Mouse (Mus musculus) E14TG2a.4 (cell line): ENCODE data around the gene Fam49a.
A peak's percentile ranks its signal among the peaks of the same experiment; 100 is the strongest.
"Not testable (repeated sequence)": the region's sequence is repeated elsewhere in the genome, so short reads cannot be mapped to it uniquely, and the experiment has no call there.

Experiments used
- H3K27me3 ChIP-seq: 2 replicates; pipeline ENCODE4 v1.6.1; 2014; ENCODE audit warnings: low read length, control low read depth; ENCODE audit not compliant: insufficient read depth
- H3K36me3 ChIP-seq: 2 replicates; pipeline ENCODE4 v1.6.1; 2014; ENCODE audit warnings: low read length, control low read depth; ENCODE audit not compliant: insufficient read depth
- H3K4me1 ChIP-seq: replicated peaks from 2 replicates; pipeline ENCODE4 v1.6.1; 2014; ENCODE audit warnings: low read depth, low read length, control low read depth
- H3K4me3 ChIP-seq: replicated peaks from 2 replicates; pipeline ENCODE4 v1.5.1; 2014; ENCODE audit warnings: mild to moderate bottlenecking, low read length
- H3K9me3 ChIP-seq: 2 replicates; pipeline ENCODE4 v1.6.1; 2014; ENCODE audit warnings: low read length, control low read depth
- CTCF ChIP-seq: conservative IDR thresholded peaks from 2 replicates; pipeline ENCODE4 v1.5.1; 2014; ENCODE audit warnings: low read length
- NANOG ChIP-seq: IDR thresholded peaks from 2 replicates; pipeline ENCODE4 v1.6.1; 2014; ENCODE audit warnings: borderline replicate concordance, low read length, mixed read lengths
- POU5F1 ChIP-seq: IDR thresholded peaks from 2 replicates; pipeline ENCODE4 v1.6.1; 2014; ENCODE audit warnings: low read length, borderline replicate concordance

Fam49a gene

DNA sequence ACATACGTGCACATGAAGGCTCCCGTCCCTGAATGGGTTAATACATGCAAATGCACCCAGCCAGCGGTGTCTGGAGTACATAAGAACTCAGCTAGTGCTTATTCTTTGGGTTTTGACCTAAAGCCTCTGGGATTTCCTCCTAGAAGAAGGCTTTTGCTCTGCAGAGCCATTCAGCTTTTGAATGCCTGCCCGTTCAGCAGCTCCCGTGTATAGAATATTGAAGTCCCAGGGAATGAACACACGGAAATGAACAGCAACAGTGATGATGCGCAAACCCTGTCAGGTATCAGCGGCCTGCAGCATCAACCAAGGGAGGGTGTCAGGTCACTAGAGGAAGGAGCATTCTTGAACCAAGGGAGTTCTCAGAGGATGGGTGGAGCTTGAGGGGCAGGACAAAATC, 52.4 kb downstream of the Fam49a start:
- TF ChIP-seq CTCF (no peak), POU5F1 (no peak), NANOG (no peak)
- Histone ChIP-seq H3K9me3 (no peaks in the 10 kb centered on the region), H3K27me3 (no peaks in the 10 kb centered on the region), H3K36me3 (no peaks in the 10 kb centered on the region), H3K4me3 (no peak overlapping the region), H3K4me1 (peaks cover 56% of the 10 kb centered on the region)

DNA sequence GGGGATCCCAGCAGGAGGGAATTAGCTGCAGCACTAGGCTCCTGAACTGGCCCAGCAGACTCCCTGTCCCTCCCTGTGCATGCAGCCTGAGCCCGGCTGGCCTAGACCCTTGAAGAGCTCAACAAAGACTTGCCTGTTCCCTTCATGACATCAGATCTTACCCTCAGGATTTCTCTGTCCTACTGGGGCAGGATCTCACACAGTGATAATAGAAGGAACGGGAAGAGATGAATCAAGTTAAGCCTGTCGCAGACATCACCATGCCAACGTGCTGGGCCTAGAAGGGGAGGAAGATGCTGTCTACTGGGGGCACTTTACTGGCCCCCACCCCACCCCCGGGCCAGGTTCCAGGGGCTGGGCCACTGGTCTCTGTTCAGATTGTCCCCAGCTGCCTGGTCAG, 53.1 kb downstream of the Fam49a start:
- Histone ChIP-seq H3K36me3 (no peaks in the 10 kb centered on the region), H3K27me3 (no peaks in the 10 kb centered on the region), H3K4me1 (peaks cover 56% of the 10 kb centered on the region), H3K4me3 (no peak overlapping the region), H3K9me3 (no peaks in the 10 kb centered on the region)
- no peak for TF ChIP-seq POU5F1
- TF ChIP-seq NANOG = no peak
- no peak for TF ChIP-seq CTCF

DNA sequence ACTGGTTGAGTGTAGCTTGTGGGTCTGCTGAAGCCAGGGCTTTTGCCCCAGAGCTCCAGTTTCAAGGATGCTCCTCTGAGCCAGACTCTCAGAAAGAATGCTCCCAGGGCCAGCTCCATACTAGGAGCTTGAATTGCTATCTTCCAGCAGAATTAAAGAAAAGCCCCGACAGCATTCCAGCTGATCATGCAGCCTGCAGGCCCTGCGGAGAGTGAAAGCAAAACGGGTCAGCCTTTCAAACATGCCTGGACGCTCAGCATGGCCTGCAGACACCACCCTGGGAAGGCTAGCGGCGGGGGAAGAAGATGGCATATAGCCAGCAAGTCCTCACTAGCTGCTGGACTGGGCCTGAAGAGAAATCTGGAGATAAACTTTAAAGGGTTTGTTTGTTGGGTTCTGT, 55.0 kb downstream of the Fam49a start:
- Histone ChIP-seq H3K36me3 (no peaks in the 10 kb centered on the region), H3K27me3 (no peaks in the 10 kb centered on the region), H3K9me3 (no peaks in the 10 kb centered on the region), H3K4me1 (peaks cover 60% of the 10 kb centered on the region), H3K4me3 (no peak overlapping the region)
- TF ChIP-seq NANOG (no peak), CTCF (no peak), POU5F1 (no peak)

DNA sequence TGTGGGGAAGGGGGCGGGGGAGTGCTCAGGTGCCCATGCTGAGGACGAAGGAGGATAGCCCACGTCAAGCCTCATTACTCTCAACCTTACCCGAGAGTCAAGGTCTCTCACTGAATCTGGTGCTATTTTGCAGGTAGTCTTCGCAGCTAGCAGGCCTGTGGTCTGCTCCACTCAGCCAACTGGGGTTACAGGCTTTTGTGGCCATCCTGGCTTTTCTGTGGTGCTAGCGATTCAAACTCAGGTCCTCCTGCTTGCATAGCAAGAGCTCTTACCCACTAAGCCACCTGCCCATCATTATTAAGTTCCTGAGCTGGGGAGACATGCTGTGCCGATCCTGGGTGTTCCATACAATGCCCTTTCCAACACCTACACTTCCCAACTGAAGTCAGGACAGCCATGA, 55.7 kb downstream of the Fam49a start:
- Histone ChIP-seq H3K4me3 (no peak overlapping the region), H3K9me3 (no peaks in the 10 kb centered on the region), H3K4me1 (peaks cover 60% of the 10 kb centered on the region), H3K36me3 (no peaks in the 10 kb centered on the region), H3K27me3 (no peaks in the 10 kb centered on the region)
- TF ChIP-seq NANOG (no peak), POU5F1 (no peak), CTCF (no peak)

DNA sequence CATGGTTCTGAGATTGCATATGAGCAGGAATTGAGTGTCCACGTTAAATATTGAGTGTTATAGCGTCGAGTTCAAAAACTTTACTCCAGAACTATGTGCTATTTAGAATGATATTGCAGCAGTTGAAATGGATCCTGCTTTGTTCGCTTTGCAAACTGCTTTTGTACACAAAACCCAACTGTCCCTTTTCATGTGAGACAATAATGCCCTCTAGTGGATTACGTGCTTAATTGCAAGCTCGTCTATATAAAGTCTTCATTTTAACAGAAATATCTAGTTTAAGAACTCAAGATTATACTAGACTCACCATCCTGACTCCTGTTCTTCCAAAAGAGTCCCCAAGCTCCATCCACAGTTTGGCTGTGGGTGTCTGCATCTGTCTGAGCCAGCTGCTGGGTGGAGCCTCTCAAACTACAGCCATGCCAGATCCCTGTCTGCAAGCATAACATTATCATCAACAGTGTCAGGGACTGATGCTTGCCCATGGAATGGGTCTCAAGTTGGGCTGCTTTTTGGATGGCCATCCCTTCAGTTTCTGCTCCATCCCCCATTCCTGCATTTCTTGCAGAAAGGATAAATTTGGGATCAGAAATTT, 56.3 kb downstream of the Fam49a start:
- no peaks in the 10 kb centered on the region for H3K9me3 ChIP-seq
- peaks cover 60% of the 10 kb centered on the region for H3K4me1 ChIP-seq
- TF ChIP-seq NANOG = no peak
- TF ChIP-seq POU5F1 = no peak
- TF ChIP-seq CTCF = peak; percentile 75
- no peak overlapping the region for H3K4me3 ChIP-seq
- no peaks in the 10 kb centered on the region for H3K36me3 ChIP-seq
- H3K27me3 ChIP-seq = no peaks in the 10 kb centered on the region

DNA sequence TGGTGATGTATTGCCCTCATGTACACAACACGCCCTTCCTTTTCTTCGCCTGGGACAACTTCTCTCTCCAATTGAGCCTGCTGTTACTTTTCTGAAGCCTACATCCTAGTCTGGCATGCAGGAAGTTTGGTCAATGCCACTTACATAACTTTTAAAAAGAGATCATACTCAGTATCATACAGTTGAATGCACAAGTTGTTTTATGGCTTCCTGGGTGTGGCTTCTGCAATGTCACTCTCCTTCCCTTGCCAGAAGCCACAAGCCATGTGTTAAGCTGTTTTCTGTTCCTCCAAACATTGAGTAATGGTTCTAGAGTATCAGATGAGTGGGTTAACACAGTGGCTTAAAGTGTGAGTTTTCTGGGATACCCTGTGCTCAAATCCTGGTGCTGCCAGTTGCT, 58.8 kb downstream of the Fam49a start:
- Histone ChIP-seq H3K4me3 (no peak overlapping the region), H3K9me3 (no peaks in the 10 kb centered on the region), H3K36me3 (no peaks in the 10 kb centered on the region), H3K27me3 (no peaks in the 10 kb centered on the region), H3K4me1 (peaks cover 57% of the 10 kb centered on the region)
- TF ChIP-seq CTCF = no peak
- no peak for TF ChIP-seq POU5F1
- TF ChIP-seq NANOG = no peak

DNA sequence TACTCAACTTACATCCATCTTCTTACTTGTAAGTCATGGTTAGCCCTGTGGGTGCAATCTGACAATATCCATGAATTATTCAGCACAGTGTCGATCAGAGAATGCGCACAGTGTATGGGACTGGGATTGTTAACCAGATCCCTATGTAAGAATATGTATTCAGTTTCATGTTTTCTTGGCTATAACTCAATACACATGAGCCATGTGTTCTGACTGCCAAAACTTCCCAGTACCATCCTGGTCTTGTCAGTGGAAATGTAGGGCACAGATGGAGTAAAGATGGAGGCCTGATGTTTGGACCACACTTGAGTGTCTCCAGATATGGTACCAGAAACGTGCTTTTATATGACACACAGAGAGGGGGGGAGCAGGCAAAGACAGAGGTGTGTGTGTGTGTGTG, 59.2 kb downstream of the Fam49a start:
- Histone ChIP-seq H3K4me3 (no peak overlapping the region), H3K36me3 (no peaks in the 10 kb centered on the region), H3K4me1 (peaks cover 53% of the 10 kb centered on the region), H3K27me3 (no peaks in the 10 kb centered on the region), H3K9me3 (no peaks in the 10 kb centered on the region)
- TF ChIP-seq POU5F1 (no peak), NANOG (no peak), CTCF (no peak)

GRCm38 (mm10) chr12:12323084-12323483, 61.1 kb downstream of the Fam49a start:
- no peak overlapping the region for H3K4me3 ChIP-seq
- H3K4me1 ChIP-seq = peaks cover 41% of the 10 kb centered on the region
- no peaks in the 10 kb centered on the region for H3K27me3 ChIP-seq
- no peaks in the 10 kb centered on the region for H3K36me3 ChIP-seq
- H3K9me3 ChIP-seq = no peaks in the 10 kb centered on the region
- TF ChIP-seq POU5F1 = no peak
- no peak for TF ChIP-seq NANOG
- TF ChIP-seq CTCF = no peak

- H3K27me3 ChIP-seq = no peaks in the 10 kb centered on the region
These were observed 61.8 kb downstream of the Fam49a start for GRCm38 (mm10) chr12:12323616-12324223.

GRCm38 (mm10) chr12:12324266-12324665, 62.3 kb downstream of the Fam49a start:
- not testable (repeated sequence) for H3K27me3 ChIP-seq, H3K36me3 ChIP-seq, H3K9me3 ChIP-seq
- Histone ChIP-seq H3K4me3 (peak overlapping the region; percentile 79), H3K4me1 (peaks cover 44% of the 10 kb centered on the region)

More at GRCm38 (mm10) chr12:12323616-12324223, 61.8 kb downstream of the Fam49a start:
- H3K9me3 ChIP-seq = no peaks in the 10 kb centered on the region
- no peaks in the 10 kb centered on the region for H3K36me3 ChIP-seq
- H3K4me1 ChIP-seq = peaks cover 44% of the 10 kb centered on the region
- H3K4me3 ChIP-seq = peak overlapping the region; percentile 79
- TF ChIP-seq NANOG (no peak), CTCF (peak; percentile 100)
